Mouse (Mus musculus) brain, embryonic 14.5 days (tissue): Measurements from ENCODE around the gene Clec2l.

Experiments
- CTCF ChIP-seq: fragments of 200-500 bp; IDR thresholded peaks from 2 replicates; pipeline ENCODE4 v1.5.1; 2012; ENCODE audit warnings: inconsistent platforms, mild to moderate bottlenecking, moderate library complexity, borderline replicate concordance; ENCODE audit not compliant: insufficient read depth, insufficient read length; ENCODE audit errors: extremely low read depth
- POLR2A ChIP-seq: fragments of 200-500 bp; IDR thresholded peaks from 2 replicates; pipeline ENCODE4 v1.6.1; 2012; ENCODE audit warnings: mild to moderate bottlenecking, inconsistent platforms, borderline replicate concordance; ENCODE audit not compliant: poor library complexity, insufficient read depth, insufficient read length, severe bottlenecking; ENCODE audit errors: extremely low read depth

DNA sequence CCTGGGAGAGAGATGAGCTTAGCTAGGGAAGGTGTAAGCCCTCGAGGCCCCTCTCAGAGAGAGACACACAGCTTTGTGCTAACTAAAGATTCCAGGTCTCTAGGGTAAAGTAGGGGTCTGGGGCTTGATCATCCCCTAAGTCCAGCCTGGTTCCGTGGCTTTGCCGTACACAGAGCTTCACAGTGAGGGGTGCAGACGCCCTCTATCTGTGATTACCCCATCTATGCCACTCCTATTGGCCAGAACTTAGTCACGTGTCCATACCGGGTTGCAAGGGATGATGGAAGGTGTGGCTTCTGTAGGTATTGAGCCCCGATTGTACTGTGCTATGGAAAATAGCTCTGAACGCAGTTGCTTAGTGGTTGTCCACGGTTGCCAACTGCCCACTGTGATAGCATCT lies 14.8 kb downstream of the Clec2l start:
- TF ChIP-seq POLR2A, result no peak
- no peak for TF ChIP-seq CTCF
